Mouse (Mus musculus) forebrain, embryonic 14.5 days (tissue): ENCODE measurements around the gene Foxp2. TPM values are rescaled to one million over a fixed set of nuclear protein-coding genes. Genes with fewer than 3 reads are reported as not detected.
A peak's percentile ranks its signal among the peaks of the same experiment; 100 is the strongest.

Source experiments
- ATAC-seq: fragments of 200-750 bp; cut with Nextera tagmentation; 2 replicates; pipeline ENCODE4 v1.8.0; 2017; ENCODE audit warnings: mild to moderate bottlenecking, moderate library complexity
- DNase-seq: peaks from one replicate; pipeline ENCODE4 v3.0.0-alpha.2; 2015; ENCODE audit warnings: low spot score
- H3K27ac ChIP-seq: fragments of 300-500 bp; sonication (generic); 2 replicates; pipeline ENCODE4 v1.5.1; 2014; ENCODE audit warnings: low read depth, mild to moderate bottlenecking, control low read depth, low read length, moderate library complexity
- H3K27me3 ChIP-seq: fragments of 300-500 bp; sonication (generic); replicated peaks from 2 replicates; pipeline ENCODE4 v1.6.1; 2014; ENCODE audit warnings: low read length, control low read depth, mixed read lengths; ENCODE audit not compliant: control insufficient read depth, insufficient read depth
- H3K36me3 ChIP-seq: fragments of 300-500 bp; sonication (generic); 2 replicates; pipeline ENCODE4 v1.6.1; 2014; ENCODE audit warnings: low read length, control low read depth; ENCODE audit not compliant: control insufficient read depth, insufficient read depth
- H3K4me1 ChIP-seq: fragments of 300-500 bp; sonication (generic); 2 replicates; pipeline ENCODE4 v1.6.1; 2014; ENCODE audit warnings: antibody characterized with exemption, low read length, control low read depth; ENCODE audit not compliant: control insufficient read depth, insufficient read depth
- H3K4me2 ChIP-seq: fragments of 300-500 bp; sonication (generic); 2 replicates; pipeline ENCODE4 v1.6.1; 2014; ENCODE audit warnings: mild to moderate bottlenecking, control low read depth, low read length
- H3K4me3 ChIP-seq: fragments of 300-500 bp; sonication (generic); 2 replicates; pipeline ENCODE4 v1.5.1; 2014; ENCODE audit warnings: low read depth, low read length, control low read depth
- H3K9ac ChIP-seq: fragments of 300-500 bp; sonication (generic); 2 replicates; pipeline ENCODE4 v1.6.1; 2014; ENCODE audit warnings: mild to moderate bottlenecking, low read length, control low read depth, moderate library complexity
- H3K9me3 ChIP-seq: fragments of 300-500 bp; sonication (generic); replicated peaks from 2 replicates; pipeline ENCODE4 v1.6.1; 2016; ENCODE audit warnings: low read length, control low read depth, mixed read lengths; ENCODE audit not compliant: control insufficient read depth
- WGBS: fragments of 180-500 bp; shearing (Covaris S2); extraction: QIAGEN DNeasy Blood & Tissue Kit; methylation state at CpG from one replicate; pipeline ENCODE4 v1.1.7; 2014; 5-methylcytosine and 5-hydroxymethylcytosine counted together
- polyA plus RNA-seq: library from polyadenylated mRNA; unstranded; fragments of >200 nt; fragmentation: Nextera tagmentation; extraction: Ambion mirVana; gene quantifications from 2 replicates; pipeline ENCODE4 v1.2.1, GENCODE M21; 2014

Gene Foxp2
- polyA plus RNA-seq, 1 experiment from 2014 or later: 26.3 TPM

DNA sequence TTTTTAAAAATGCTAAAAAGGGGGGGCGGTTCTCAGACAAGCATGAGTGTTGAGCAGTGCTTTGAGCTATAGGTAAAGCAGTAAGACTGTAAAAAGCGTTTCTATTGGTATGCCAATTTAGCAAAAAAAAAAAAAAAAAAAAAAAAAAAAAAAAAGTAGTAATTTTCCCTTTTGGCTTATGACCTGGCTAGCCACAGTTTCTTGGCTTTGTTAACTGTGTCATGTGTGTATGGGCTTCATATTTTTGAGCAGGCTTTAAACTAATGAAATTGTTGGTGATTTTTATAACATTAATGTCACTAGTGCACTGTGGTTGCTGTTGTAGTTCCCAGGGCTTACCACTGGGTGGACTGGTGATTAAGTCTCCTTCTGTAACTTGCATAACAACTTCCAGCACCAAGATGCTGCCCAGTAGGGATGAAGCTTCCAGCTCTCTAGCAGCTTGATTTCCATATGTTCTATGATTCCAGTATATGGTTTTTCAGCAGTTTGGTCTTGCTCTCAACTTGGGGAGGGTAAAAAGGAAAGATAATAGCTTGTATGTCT, 262.4 kb downstream of the Foxp2 start:
- 87% methylated on average over 2 of the region's 2 CpGs for WGBS
- Histone ChIP-seq H3K4me2 (no peak overlapping the region), H3K9me3 (no peaks in the 10 kb centered on the region), H3K4me3 (no peak overlapping the region), H3K4me1 (no peaks in the 10 kb centered on the region), H3K27ac (no peak overlapping the region), H3K9ac (no peak overlapping the region), H3K27me3 (no peaks in the 10 kb centered on the region), H3K36me3 (no peaks in the 10 kb centered on the region)
- peak; percentile 35 for DNase-seq
- ATAC-seq: no peak

DNA sequence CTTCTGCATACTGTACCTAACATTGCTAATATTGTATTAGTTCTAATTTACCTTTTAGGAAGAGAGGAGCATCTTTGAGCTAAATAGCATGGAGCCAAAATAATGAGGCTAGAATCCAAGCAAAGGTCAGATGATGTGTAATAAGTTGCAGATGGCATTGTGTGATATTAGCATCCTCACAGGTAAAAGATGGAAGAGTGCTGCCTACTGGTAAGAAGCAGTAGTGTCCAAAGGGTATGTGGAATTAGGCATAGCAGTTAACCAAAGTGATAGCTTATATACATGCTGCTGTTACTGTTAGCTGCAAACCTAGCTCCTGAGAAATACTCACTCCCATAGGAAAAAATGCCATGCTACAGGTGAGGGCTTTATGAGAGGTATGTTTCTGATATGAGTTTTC, 275.6 kb downstream of the Foxp2 start:
- Histone ChIP-seq H3K4me1 (no peaks in the 10 kb centered on the region), H3K27me3 (no peaks in the 10 kb centered on the region), H3K4me2 (no peak overlapping the region), H3K9ac (no peak overlapping the region), H3K36me3 (no peaks in the 10 kb centered on the region), H3K4me3 (no peak overlapping the region), H3K27ac (no peak overlapping the region), H3K9me3 (no peaks in the 10 kb centered on the region)
- DNase-seq (peak; percentile 29), ATAC-seq (no peak)

DNA sequence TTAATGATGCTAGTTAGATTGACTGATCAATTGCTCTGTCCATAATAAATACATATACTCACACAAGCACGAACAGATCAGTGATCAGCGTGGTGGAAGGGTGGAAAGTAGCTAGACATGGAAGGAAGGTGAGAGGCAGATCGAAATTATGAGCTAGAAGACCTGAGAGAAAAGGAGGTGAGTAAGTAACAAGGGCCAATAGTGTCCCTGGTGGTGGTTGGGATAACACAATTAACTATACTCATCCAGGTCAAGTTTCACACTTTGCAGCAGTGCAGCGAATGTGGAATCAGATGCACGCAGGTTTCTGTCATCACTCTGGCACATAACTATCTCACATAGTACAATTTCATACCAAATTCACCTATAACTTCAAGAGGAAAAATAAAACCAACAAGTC, 291.7 kb downstream of the Foxp2 start:
- no peaks in the 10 kb centered on the region for H3K9me3 ChIP-seq
- H3K27me3 ChIP-seq: no peaks in the 10 kb centered on the region
- no peaks in the 10 kb centered on the region for H3K36me3 ChIP-seq
- no peak for DNase-seq
- no peak for ATAC-seq
- H3K9ac ChIP-seq: no peak overlapping the region
- H3K4me1 ChIP-seq: peaks cover 21% of the 10 kb centered on the region
- H3K4me3 ChIP-seq: no peak overlapping the region
- H3K27ac ChIP-seq: no peak overlapping the region
- 80% methylated on average over 5 of the region's 5 CpGs for WGBS
- no peak overlapping the region for H3K4me2 ChIP-seq

DNA sequence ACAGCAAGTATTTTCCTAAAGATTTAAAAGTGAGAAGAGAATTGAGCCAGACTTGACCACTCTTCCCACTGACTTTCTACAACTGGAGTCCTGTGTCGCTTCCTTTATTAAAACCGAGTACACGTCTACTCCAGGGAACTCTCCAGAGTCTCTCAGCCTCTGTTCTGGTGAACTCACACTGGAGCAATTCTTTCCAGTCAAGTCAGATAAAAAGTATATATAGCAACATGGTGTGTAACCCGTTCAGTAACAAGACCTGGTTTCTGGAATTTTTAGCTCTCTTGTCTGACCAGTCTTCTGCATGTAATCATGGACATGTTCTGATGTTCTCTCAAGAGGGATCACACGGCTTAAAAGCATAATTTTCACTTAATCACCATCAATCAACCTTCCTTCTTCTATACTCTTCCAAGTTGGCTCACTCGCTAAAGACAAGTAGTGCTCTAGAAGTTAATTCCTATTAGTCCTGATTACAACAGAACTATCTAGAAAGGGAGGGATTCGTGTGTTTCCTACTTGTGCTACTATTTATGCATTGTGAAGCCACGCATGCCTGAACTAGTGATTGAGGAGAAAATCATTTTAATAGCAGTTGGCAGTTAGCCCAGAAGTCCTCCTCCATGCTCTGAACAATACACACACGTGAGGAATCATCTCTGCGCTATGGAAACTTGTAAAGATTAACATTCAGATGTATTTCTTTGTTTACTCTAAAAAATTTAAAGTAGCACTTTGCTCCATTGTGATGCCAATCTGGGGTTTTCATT, 341.2 kb downstream of the Foxp2 start:
- no peaks in the 10 kb centered on the region for H3K9me3 ChIP-seq
- H3K4me1 ChIP-seq: no peaks in the 10 kb centered on the region
- H3K36me3 ChIP-seq: no peaks in the 10 kb centered on the region
- no peak overlapping the region for H3K9ac ChIP-seq
- H3K4me3 ChIP-seq: no peak overlapping the region
- H3K27ac ChIP-seq: no peak overlapping the region
- WGBS: 54% methylated on average over 10 of the region's 10 CpGs
- no peaks in the 10 kb centered on the region for H3K27me3 ChIP-seq
- DNase-seq (peak; percentile 75), ATAC-seq (peak; percentile 75)
- no peak overlapping the region for H3K4me2 ChIP-seq

DNA sequence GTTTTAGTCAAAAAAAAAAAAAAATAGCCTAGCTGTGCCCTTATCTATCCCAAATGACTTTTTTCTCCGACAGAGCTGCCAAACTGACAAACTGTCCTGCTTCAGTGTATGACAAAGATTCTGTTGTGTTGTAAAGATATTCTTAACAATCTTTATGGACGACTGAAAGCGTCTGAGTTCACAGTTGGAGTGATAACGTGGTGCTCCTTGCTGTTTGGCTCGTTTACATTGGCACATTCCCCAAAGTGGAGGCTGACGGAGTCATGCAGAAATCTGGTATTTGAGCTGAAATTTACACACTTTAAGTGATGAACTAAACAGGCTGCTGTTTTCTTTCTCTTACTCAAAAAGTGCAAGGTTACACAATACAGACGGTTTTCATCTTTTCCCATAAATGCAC, 356.2 kb downstream of the Foxp2 start:
- no peaks in the 10 kb centered on the region for H3K36me3 ChIP-seq
- H3K27me3 ChIP-seq: no peaks in the 10 kb centered on the region
- H3K4me2 ChIP-seq: 0 out of 2 replicates have a peak overlapping the region, but pooled peaks have one; percentile 5
- H3K4me3 ChIP-seq: no peak overlapping the region
- 19% methylated on average over 7 of the region's 7 CpGs for WGBS
- no peak overlapping the region for H3K27ac ChIP-seq
- H3K9ac ChIP-seq: no peak overlapping the region
- ATAC-seq (no peak), DNase-seq (peak; percentile 51)
- peaks cover 2% of the 10 kb centered on the region; the same call in 1 of the 2 replicates for H3K4me1 ChIP-seq
- no peaks in the 10 kb centered on the region for H3K9me3 ChIP-seq

DNA sequence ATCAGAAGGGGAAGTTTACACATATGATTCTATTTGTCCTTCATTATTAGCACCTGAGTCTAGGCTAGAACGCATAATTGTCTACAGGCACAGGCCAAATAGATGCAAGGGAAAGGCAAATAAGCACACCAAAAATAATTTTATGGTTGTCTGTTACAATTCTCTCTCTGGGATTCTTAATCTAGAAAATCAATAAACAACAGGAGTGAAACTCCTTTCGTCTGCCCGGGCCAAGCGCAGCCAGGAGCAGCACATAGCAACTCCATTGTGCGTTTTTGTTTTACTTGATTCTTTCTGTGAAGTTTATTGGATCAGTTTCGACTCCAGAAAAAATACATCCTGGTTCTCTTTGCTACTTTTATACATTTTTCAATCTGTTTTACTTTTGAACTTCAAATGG, 356.7 kb downstream of the Foxp2 start:
- Histone ChIP-seq H3K9ac (no peak overlapping the region), H3K4me2 (no peak overlapping the region), H3K27me3 (no peaks in the 10 kb centered on the region), H3K9me3 (no peaks in the 10 kb centered on the region), H3K36me3 (no peaks in the 10 kb centered on the region), H3K27ac (no peak overlapping the region), H3K4me1 (peaks cover 2% of the 10 kb centered on the region; the same call in 1 of the 2 replicates), H3K4me3 (no peak overlapping the region)
- WGBS: 81% methylated on average over 6 of the region's 6 CpGs
- ATAC-seq (no peak), DNase-seq (no peak)

DNA sequence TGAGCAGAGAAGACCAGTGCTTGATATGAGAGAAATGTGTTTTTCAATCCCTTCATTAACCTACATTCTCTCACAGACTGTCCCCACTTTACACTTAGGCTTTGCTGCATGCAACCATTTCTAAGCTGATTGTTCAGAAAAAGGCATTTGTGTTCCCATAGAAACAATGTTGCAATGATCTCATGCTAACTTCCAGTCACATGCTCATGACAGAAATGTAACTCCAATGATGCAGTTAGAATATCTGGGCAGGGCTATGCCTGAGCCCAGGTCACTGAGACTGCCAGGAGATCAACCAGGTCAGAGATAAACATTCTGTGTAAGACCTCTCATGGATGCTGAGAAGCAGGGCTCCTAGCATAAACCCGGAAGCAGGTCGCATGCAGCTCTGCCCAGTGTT, 367.0 kb downstream of the Foxp2 start:
- ATAC-seq (no peak), DNase-seq (no peak)
- Histone ChIP-seq H3K4me3 (no peak overlapping the region), H3K36me3 (no peaks in the 10 kb centered on the region), H3K27me3 (no peaks in the 10 kb centered on the region), H3K9ac (no peak overlapping the region), H3K9me3 (no peaks in the 10 kb centered on the region), H3K27ac (no peak overlapping the region), H3K4me2 (no peak overlapping the region), H3K4me1 (no peaks in the 10 kb centered on the region)
- 94% methylated on average over 2 of the region's 2 CpGs for WGBS

DNA sequence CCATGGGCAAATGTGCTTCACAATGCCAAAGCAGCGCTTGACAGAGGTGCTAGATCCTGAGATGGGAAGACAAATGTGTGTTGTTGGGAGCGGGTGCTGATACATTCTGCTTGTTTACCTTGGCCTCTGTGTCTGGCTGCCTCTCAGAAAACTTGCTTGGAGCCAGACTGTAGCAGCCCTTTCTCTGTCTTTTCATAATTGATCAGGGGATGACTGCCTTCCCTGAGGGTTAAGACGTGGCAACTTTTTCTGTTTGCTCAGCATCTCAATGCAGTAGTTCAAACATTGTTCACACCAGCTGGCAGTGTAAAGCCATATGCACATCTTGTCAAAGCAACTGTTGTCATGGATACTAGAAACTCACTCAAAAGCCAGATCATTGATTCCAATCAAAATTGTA, 384.1 kb downstream of the Foxp2 start:
- Histone ChIP-seq H3K4me1 (peaks cover 5% of the 10 kb centered on the region; the same call in 1 of the 2 replicates), H3K36me3 (no peaks in the 10 kb centered on the region), H3K4me2 (no peak overlapping the region), H3K27me3 (no peaks in the 10 kb centered on the region), H3K4me3 (no peak overlapping the region), H3K9me3 (no peaks in the 10 kb centered on the region), H3K9ac (no peak overlapping the region), H3K27ac (peak overlapping the region; percentile 39; the same call in 1 of the 2 replicates)
- peak; percentile 87 for ATAC-seq
- WGBS: 29% methylated on average over 3 of the region's 3 CpGs
- DNase-seq: peak; percentile 80

DNA sequence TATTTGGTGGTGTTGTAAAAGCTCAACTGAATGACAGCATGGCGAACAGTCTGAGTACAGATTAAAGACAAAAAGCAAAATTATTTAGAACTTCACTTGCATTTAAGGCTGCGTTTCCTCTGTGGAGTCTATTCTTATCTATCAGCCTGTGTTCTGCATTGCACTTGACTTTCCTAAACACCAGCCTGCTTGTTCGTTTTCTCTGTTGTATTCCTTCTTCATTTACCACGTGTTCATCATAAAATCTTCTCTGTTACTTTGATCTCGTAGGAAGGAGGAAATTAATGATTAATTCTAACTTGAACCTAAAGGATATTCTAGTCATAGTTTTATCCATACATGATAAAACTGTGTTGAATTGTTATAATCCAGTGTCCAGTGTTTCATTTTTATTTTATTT, 392.9 kb downstream of the Foxp2 start:
- no peaks in the 10 kb centered on the region for H3K36me3 ChIP-seq
- H3K4me2 ChIP-seq: no peak overlapping the region
- no peak for ATAC-seq
- H3K9me3 ChIP-seq: no peaks in the 10 kb centered on the region
- no peaks in the 10 kb centered on the region for H3K4me1 ChIP-seq
- H3K9ac ChIP-seq: no peak overlapping the region
- no peaks in the 10 kb centered on the region for H3K27me3 ChIP-seq
- H3K27ac ChIP-seq: no peak overlapping the region
- H3K4me3 ChIP-seq: no peak overlapping the region
- 87% methylated on average over 5 of the region's 5 CpGs for WGBS
- DNase-seq: no peak
